In the genomic region with DNA sequence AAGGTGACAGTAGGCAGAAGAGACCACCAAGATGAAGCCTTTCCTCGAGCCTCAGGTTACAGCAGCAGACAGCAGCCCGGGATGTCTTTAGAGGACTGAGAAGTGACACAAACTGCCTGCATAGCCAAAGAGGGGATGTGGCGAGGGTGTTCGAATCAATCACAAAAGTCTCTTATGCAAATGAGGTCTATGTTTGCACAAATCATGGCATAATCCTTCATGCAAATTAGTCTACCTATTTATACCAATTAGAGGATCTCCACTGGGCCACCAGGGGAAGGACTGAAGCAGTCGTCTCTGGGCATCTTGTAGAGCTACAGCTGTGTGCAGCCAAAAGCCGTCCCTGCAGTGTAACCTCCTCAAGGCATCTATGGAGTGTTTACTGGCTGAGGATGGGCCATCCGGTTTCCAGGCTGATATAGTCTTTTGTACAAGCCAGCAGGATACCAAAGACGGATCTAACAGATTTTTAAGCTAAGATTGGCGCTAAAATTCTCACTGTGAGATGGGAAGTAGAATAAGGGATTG, we compare ENCODE assay signal across 11 mouse cellular contexts.
"Had no signal": no experiment of that assay in that cellular context is flagged by ENCODE, and none has a peak within 500 bp of the region (broad histone marks: within the 10 kb centered on the region; RNA-seq: fewer than 3 reads in every experiment).

No protein-coding gene starts in this region.

- H3K9ac ChIP-seq: limb, embryonic 15.5 days; liver, embryonic 12.5 days; lung, embryonic 14.5 days; neural tube, embryonic 15.5 days had no signal

- DNase-seq: kidney, postnatal 25 days; lung, embryonic 14.5 days; lung, postnatal 10 days; lung, postnatal 4 days; right cerebral cortex, adult 18-20 months; right cerebral cortex, postnatal 25 days; thymus, postnatal 36 days had no signal

- ATAC-seq: liver, embryonic 12.5 days had no signal

- H3K4me2 ChIP-seq: limb, embryonic 15.5 days; liver, embryonic 12.5 days; lung, embryonic 14.5 days; neural tube, embryonic 15.5 days had no signal

- H3K36me3 ChIP-seq: limb, embryonic 15.5 days; liver, embryonic 12.5 days; midbrain, embryonic 10.5 days; neural tube, embryonic 15.5 days had no signal

- H3K27ac ChIP-seq: limb, embryonic 15.5 days; liver, embryonic 12.5 days; midbrain, embryonic 10.5 days had no signal

- H3K9me3 ChIP-seq: limb, embryonic 15.5 days; liver, embryonic 12.5 days; midbrain, embryonic 10.5 days; neural tube, embryonic 15.5 days had no signal

- H3K27me3 ChIP-seq: liver, embryonic 12.5 days; neural tube, embryonic 15.5 days had no signal

- H3K4me1 ChIP-seq: liver, embryonic 12.5 days; midbrain, embryonic 10.5 days had no signal

- H3K4me3 ChIP-seq: limb, embryonic 15.5 days; liver, embryonic 12.5 days; midbrain, embryonic 10.5 days; neural tube, embryonic 15.5 days had no signal
